Mouse (Mus musculus) gastrocnemius, adult 18-20 months (tissue): ENCODE measurements around the gene Elk3. TPM values are rescaled to one million over a fixed set of nuclear protein-coding genes. Genes with fewer than 3 reads are reported as not detected.

Source experiments
- DNase-seq: peaks from one replicate; pipeline ENCODE4 v3.0.0; 2021; ENCODE audit warnings: low spot score
- total RNA-seq, 2 experiments: library from RNA; stranded (reverse); gene quantifications; 2 replicates each; pipeline ENCODE4 v1.2.3; 2021

Elk3 gene
- total RNA-seq, 2 experiments from 2014 or later = 7.2 to 11.4 TPM

GRCm38 (mm10) chr10:93332261-93332809 lies 21.4 kb upstream of the Elk3 start:
- DNase-seq = no peak

GRCm38 (mm10) chr10:93331543-93331942 lies 20.6 kb upstream of the Elk3 start:
- DNase-seq = no peak

GRCm38 (mm10) chr10:93328321-93328720 lies 17.4 kb upstream of the Elk3 start:
- no peak for DNase-seq

DNA sequence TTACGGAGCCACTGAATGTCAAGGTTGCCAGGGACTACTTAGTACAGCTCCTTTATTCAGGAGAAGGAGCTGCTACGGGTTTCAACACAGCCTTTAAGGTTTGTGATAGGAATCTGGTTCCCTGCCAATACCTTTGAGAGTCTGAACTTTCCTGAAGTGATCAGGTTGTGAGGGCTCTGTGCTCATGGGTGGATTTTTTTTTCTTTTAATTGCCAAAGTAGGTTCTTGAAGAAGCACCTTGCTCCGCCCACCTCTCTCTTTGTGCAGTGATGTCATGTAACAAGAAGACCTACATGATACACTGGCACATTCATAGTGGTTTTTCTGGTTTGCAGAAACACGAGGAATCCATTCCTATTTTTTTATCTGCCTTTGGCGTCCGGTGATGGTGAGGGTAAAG lies 16.3 kb upstream of the Elk3 start:
- DNase-seq = no peak

DNA sequence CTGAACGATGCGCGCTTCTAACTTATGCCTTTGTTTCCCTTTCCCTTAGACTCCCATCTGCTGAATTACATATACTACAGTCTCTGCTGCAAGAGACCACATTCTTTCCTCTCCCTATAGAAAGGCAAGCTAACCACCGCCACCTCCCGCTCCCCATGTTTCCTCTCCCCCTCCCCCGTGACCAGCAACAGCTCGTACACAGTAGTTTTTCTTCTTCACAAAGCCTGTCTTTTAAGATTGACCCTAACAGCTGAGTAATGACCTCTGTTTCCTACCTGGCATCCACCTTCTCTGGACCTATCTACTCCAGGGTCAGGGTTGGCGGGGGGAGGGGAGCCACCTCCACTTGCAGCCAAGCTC lies 15.8 kb upstream of the Elk3 start:
- no peak for DNase-seq

GRCm38 (mm10) chr10:93325804-93326740 lies 15.1 kb upstream of the Elk3 start:
- peak; percentile 11 for DNase-seq

- DNase-seq = no peak
These were observed 14.4 kb upstream of the Elk3 start for GRCm38 (mm10) chr10:93325369-93325768.

DNA sequence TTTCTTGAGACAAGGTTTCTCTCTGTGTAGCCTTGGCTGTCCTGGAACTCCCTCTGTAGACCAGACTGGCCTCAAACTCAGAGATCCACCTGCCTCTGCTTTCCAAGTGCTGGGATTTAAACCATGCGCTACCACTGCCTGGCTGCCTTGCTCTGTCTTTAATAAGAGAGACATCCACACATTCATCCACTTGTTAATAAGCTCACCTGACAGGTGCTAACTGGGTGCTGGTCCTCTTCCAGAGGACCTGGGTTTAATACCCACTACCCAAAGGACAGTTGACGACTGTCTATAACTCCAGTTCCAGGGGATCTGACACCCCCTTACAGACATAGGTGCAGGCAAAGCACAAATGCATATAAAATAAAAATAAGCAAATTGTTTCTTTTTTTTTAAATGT lies 13.5 kb upstream of the Elk3 start:
- no peak for DNase-seq

- DNase-seq = no peak
These were observed 12.7 kb upstream of the Elk3 start for GRCm38 (mm10) chr10:93323659-93324058.

DNA sequence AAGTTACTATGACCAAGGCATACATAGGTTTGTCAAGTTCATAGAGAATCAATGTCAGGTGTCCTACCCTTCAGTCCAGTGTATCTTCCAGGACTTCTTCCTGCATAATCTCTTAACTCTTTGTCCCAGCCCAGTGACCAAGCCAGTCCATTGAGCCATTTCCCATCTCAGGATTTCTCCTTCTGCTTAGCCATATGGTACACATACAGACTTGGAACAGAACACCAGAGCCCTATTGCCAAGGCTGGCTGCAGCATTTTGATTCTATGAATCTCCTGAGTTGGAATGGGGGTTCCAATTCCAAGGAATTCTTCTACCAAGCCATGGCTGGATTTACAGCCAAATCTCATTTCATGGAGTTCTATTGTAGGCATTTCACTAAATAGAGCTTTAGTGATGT lies 10.8 kb upstream of the Elk3 start:
- DNase-seq = no peak

DNA sequence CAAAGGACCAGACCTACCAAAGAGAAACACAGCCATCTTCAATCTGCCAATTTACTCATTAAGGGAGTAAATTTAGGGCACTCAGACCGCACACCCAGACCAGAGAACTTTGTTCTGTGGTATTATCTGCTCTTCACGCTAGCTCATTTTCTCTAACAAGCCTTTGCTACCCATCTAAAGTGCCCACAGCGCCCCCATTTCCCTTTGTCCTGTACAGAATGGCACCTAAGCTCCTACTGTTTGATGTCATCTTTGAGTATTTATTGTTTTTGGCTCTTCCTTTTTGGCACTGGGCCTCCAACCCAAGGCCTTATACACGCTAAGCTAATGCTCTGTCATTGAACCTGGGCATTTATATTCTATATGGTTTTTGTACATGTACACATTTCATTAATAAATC lies 9.2 kb upstream of the Elk3 start:
- no peak for DNase-seq

DNA sequence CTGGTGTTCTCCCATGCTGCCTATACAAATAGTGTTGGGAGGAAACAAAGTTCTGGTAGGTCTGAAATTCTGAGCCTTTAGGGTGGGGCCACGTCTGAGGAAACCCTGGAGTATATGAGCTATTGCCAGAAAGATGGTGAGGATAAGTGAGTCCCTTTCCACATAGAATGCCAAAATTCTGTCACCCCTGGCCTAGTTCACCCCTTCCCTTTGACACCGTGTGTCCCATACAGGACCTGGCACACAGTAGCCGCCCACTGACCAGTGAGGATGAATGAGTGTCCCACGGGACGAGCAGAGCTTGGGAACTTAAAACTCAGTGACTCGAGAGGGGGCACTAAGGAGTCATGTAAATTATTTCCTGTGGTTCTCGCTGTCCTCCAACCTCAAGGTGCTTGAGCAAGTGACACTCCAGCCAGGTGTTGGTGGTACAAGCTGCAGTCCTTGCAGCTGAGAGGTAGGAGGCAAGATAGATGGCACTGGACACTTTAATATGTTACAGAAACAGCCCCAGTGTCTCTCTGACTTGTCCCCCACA lies 8.7 kb upstream of the Elk3 start:
- no peak for DNase-seq

DNA sequence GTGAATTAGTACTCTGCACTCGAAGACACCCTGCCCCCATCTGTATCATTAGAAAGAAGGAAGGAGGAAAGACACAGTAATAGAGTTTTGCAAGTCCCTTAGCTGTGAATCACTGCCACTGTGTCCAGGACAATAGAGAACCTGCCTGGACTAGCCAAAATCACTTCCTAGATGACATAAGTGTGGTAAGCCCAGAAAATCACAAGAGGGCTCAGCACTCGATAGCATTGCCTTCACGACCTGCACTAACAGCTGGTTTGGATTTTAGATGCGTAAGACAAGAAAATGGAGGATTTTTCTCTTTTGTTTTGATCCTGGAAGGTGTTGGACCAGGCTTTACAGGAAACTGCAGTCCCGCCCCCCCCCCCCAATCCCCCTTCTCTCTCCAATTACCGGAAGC lies 6.0 kb upstream of the Elk3 start:
- no peak for DNase-seq

- no peak for DNase-seq
These were observed 641 bp upstream of the Elk3 start for GRCm38 (mm10) chr10:93311576-93311975.

DNA sequence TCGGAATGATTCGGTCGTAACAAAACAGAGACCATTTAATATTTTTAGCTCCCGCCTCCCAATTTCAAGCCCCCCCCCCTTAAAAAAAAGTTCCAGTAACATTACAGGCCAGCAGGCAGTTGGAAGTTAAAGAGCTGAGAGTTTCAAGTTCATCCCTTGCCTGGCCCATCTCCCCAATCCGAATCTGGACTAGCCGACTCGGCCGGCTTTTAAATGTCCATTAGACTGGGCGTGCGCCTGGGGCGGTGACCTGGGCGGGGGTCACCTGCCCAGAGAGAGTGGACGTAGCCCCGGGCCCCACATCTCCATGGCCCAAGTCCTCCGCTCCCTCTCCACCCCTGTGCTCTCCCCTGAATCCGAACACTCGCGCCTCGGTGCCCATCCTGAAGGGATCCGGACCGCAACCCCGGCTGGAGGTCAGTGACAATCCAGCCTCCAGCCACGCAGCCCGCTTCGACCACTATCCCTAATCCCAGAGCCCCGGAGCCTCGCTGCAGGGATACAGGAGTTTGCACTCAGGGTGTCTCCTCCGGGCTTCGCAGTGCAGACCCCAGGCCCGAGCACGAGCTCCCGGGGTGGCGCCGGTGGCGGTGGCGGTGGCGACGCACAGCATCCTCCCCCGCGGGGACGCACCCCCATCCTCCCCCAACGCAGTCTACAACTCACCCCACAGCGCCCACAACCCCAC lies 857 bp downstream of the Elk3 start:
- no peak for DNase-seq

- peak; percentile 44 for DNase-seq
These were observed 1.6 kb downstream of the Elk3 start for GRCm38 (mm10) chr10:93309131-93309933.

DNA sequence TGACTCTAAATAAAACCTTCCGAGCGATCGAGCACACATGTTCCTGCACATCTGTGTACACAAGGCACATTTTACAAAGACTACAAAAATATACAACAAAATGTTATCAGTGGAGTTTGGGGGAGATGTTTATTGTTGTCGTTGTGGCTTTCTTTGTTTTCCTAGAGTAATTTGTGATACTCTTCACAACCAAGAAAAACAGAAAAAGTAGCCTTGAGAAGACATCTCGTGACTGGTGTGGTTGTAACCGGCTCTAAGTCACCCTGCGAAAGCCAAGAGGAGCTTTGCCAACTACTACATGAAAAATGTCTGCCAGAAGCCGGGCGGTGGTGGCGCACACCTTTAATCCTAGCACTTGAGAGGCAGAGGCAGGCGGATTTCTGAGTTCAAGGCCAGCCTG lies 4.6 kb downstream of the Elk3 start:
- no peak for DNase-seq

DNA sequence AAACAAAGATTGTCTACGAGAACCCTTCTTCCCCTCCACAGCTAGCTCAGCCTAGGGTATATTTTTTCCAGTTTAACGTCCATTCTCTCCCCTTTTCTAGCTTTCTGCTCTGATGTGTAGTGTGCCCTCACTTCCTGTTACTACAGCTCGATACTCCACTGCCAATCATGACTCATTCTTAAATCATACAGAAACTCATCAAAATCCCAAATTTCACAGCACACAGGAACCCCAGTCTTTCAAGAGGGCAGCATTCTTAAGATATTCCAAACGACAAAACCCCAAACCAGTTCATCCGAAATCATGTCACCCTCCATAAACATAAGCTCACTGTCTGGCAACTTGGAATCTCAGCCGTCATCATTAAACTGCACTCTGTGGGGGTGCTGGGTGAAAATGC lies 5.0 kb downstream of the Elk3 start:
- DNase-seq = no peak

- DNase-seq = no peak
These were observed 7.7 kb downstream of the Elk3 start for GRCm38 (mm10) chr10:93303231-93303630.

DNA sequence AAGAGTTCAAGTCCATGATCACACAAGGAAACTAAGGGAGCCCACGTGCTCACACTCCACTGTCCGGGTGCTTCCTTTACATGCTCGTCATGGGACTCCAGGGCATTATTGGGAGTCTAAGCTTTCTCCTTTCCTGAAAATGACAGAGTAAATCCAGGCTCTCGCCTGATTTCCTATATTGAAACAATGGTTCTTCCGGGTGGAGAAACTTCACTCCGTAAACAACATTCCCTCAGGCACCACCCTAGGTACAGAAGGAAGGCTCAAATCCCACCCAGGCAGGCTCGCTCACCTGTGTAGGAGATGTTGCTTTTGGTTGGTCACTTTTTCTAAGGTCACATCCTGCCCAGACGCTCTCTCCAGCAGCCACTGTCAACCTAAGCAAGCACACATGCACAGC lies 9.1 kb downstream of the Elk3 start:
- DNase-seq = no peak

DNA sequence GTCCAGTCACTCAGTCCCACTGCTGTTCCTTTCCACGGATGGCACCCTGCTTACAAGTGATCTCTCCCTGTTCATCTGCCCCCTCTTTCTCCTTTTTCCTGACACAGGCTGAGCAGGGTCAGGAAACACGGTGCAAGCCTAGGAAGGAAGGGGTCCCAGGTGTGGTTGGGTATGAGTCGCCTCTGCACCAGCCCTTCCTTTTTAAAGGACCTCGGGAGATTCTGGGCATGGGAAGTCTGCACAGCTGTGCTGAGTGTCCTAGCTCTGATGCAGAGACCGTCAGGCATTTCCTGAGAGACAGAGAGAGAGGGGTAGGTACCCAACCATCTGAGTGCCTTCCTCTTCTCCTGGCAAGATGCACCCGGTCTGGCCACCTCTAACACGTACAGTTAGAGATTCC lies 12.7 kb downstream of the Elk3 start:
- no peak for DNase-seq

- no peak for DNase-seq
These were observed 13.2 kb downstream of the Elk3 start for GRCm38 (mm10) chr10:93297774-93298173.
